Mouse (Mus musculus) limb, embryonic 10.5 days (tissue): Measurements from ENCODE around the gene Rab1b. TPM values are rescaled to one million over a fixed set of nuclear protein-coding genes. Genes with fewer than 3 reads are reported as not detected.
"Not testable (repeated sequence)": the region's sequence is repeated elsewhere in the genome, so short reads cannot be mapped to it uniquely, and the experiment has no call there.

ENCODE experiments used
- DNase-seq: peaks from one replicate; pipeline ENCODE4 v3.0.0-alpha.2; 2017; ENCODE audit warnings: low spot score
- H3K27ac ChIP-seq: fragments of 300-500 bp; sonication (generic); 2 replicates; pipeline ENCODE4 v1.5.1; 2016; ENCODE audit warnings: mild to moderate bottlenecking
- H3K27me3 ChIP-seq: fragments of 300-500 bp; sonication (generic); 2 replicates; pipeline ENCODE4 v1.6.1; 2016; ENCODE audit warnings: low read depth, mild to moderate bottlenecking; ENCODE audit not compliant: poor library complexity, severe bottlenecking
- H3K36me3 ChIP-seq: fragments of 300-500 bp; sonication (generic); 2 replicates; pipeline ENCODE4 v1.6.1; 2016; ENCODE audit warnings: mild to moderate bottlenecking, moderate library complexity
- H3K4me1 ChIP-seq: fragments of 300-500 bp; sonication (generic); 2 replicates; pipeline ENCODE4 v1.6.1; 2016
- H3K4me3 ChIP-seq: fragments of 300-500 bp; sonication (generic); 2 replicates; pipeline ENCODE4 v1.5.1; 2016; ENCODE audit warnings: mild to moderate bottlenecking, moderate library complexity
- H3K9me3 ChIP-seq: fragments of 300-500 bp; sonication (generic); replicated peaks from 2 replicates; pipeline ENCODE4 v1.6.1; 2016; ENCODE audit warnings: mild to moderate bottlenecking
- WGBS: fragments of 180-500 bp; shearing (Covaris S2); methylation state at CpG from one replicate; pipeline ENCODE4 v1.1.7; 2016; 5-methylcytosine and 5-hydroxymethylcytosine counted together
- polyA plus RNA-seq: library from polyadenylated mRNA; unstranded; fragments of >200 nt; fragmentation: Nextera tagmentation; extraction: Ambion mirVana; gene quantifications from 2 replicates; pipeline ENCODE4 v1.2.1, GENCODE M21; 2016

The Rab1b gene
- polyA plus RNA-seq, 1 experiment from 2014 or later: 296 TPM

GRCm38 (mm10) chr19:5094243-5094632, 12.6 kb downstream of the Rab1b start:
- Histone ChIP-seq H3K27me3 (peaks cover 8% of the 10 kb centered on the region; the same call in 1 of the 2 replicates), H3K4me3 (peak overlapping the region; percentile 26), H3K4me1 (peaks cover 60% of the 10 kb centered on the region), H3K9me3 (no peaks in the 10 kb centered on the region), H3K27ac (0 out of 2 replicates have a peak overlapping the region, but pooled peaks have one; percentile 15), H3K36me3 (peaks cover 43% of the 10 kb centered on the region)
- DNase-seq: peak; percentile 100
- 0% methylated on average over 21 of the region's 21 CpGs for WGBS

GRCm38 (mm10) chr19:5093481-5094242, 13.2 kb downstream of the Rab1b start:
- Histone ChIP-seq H3K36me3 (peaks cover 40% of the 10 kb centered on the region), H3K27me3 (peaks cover 8% of the 10 kb centered on the region; the same call in 1 of the 2 replicates), H3K9me3 (no peaks in the 10 kb centered on the region), H3K27ac (0 out of 2 replicates have a peak overlapping the region, but pooled peaks have one; percentile 15), H3K4me1 (peaks cover 60% of the 10 kb centered on the region), H3K4me3 (peak overlapping the region; percentile 26; the same call in 1 of the 2 replicates)
- DNase-seq: no peak
- 77% methylated on average over 12 of the region's 12 CpGs for WGBS

GRCm38 (mm10) chr19:5092083-5092482, 14.8 kb downstream of the Rab1b start:
- Histone ChIP-seq H3K4me1 (peaks cover 51% of the 10 kb centered on the region), H3K27ac (no peak overlapping the region), H3K36me3 (peaks cover 40% of the 10 kb centered on the region), H3K9me3 (no peaks in the 10 kb centered on the region), H3K27me3 (peaks cover 8% of the 10 kb centered on the region; the same call in 1 of the 2 replicates), H3K4me3 (no peak overlapping the region)
- no peak for DNase-seq
- WGBS: 93% methylated on average over 10 of the region's 10 CpGs

- Histone ChIP-seq H3K4me1 (peaks cover 36% of the 10 kb centered on the region), H3K27me3 (peaks cover 26% of the 10 kb centered on the region), H3K36me3 (peaks cover 40% of the 10 kb centered on the region), H3K4me3 (peak overlapping the region; percentile 85), H3K27ac (no peak overlapping the region), H3K9me3 (no peaks in the 10 kb centered on the region)
- DNase-seq: no peak
- 90% methylated on average over 4 of the region's 4 CpGs for WGBS
These were observed 17.5 kb downstream of the Rab1b start for GRCm38 (mm10) chr19:5089324-5089723.

- WGBS: under 1% methylated on average over 58 of the region's 58 CpGs
- H3K27ac ChIP-seq: peak within 1 kb of the TSS; percentile 83
These were observed 18.8 kb downstream of the Rab1b start, which contains the start of gene Yif1a for GRCm38 (mm10) chr19:5087884-5088728. Gene Yif1a, plus strand, starts transcription at chr19:5088538.

GRCm38 (mm10) chr19:5086533-5086932, 20.3 kb downstream of the Rab1b start:
- peaks cover 54% of the 10 kb centered on the region for H3K27me3 ChIP-seq
- not testable (repeated sequence) for H3K4me3 ChIP-seq
- WGBS: 55% methylated on average over 4 of the region's 4 CpGs

More at GRCm38 (mm10) chr19:5087884-5088728, 18.8 kb downstream of the Rab1b start, which contains the start of gene Yif1a:
- H3K36me3 ChIP-seq: peaks cover 31% of the 10 kb centered on the region
- H3K9me3 ChIP-seq: no peaks in the 10 kb centered on the region
- H3K27me3 ChIP-seq: peaks cover 39% of the 10 kb centered on the region
- peaks cover 27% of the 10 kb centered on the region for H3K4me1 ChIP-seq
- DNase-seq: peak; percentile 98
- peak within 1 kb of the TSS; percentile 85 for H3K4me3 ChIP-seq

GRCm38 (mm10) chr19:5085145-5085863, 21.6 kb downstream of the Rab1b start, which contains the start of gene Tmem151a:
Gene Tmem151a, minus strand, starts transcription at chr19:5085531.
- DNase-seq: no peak
- no peaks in the 10 kb centered on the region for H3K9me3 ChIP-seq
- peaks cover 67% of the 10 kb centered on the region for H3K27me3 ChIP-seq
- under 1% methylated on average over 68 of the region's 69 CpGs for WGBS
- H3K4me1 ChIP-seq: peaks cover 27% of the 10 kb centered on the region
- peaks cover 3% of the 10 kb centered on the region for H3K36me3 ChIP-seq
- H3K27ac ChIP-seq: peak within 1 kb of the TSS; percentile 27
- H3K4me3 ChIP-seq: peak within 1 kb of the TSS; percentile 56

More at GRCm38 (mm10) chr19:5086533-5086932, 20.3 kb downstream of the Rab1b start:
- Histone ChIP-seq H3K4me1 (peaks cover 27% of the 10 kb centered on the region), H3K36me3 (peaks cover 16% of the 10 kb centered on the region)
- H3K27ac ChIP-seq, DNase-seq, H3K9me3 ChIP-seq: not testable (repeated sequence)

GRCm38 (mm10) chr19:5084834-5085144, 22.1 kb downstream of the Rab1b start:
- WGBS: 4% methylated on average over 15 of the region's 15 CpGs
- H3K27me3 ChIP-seq: peaks cover 72% of the 10 kb centered on the region
- no peak for DNase-seq
- no peaks in the 10 kb centered on the region for H3K9me3 ChIP-seq
- H3K4me1 ChIP-seq: peaks cover 27% of the 10 kb centered on the region
- peak overlapping the region; percentile 56 for H3K4me3 ChIP-seq
- peaks cover under 1% of the 10 kb centered on the region; the same call in 1 of the 2 replicates for H3K36me3 ChIP-seq
- H3K27ac ChIP-seq: 0 out of 2 replicates have a peak overlapping the region, but pooled peaks have one; percentile 27

GRCm38 (mm10) chr19:5083961-5084833, 22.7 kb downstream of the Rab1b start:
- WGBS: 73% methylated on average over 3 of the region's 3 CpGs

GRCm38 (mm10) chr19:5082596-5082995, 24.3 kb downstream of the Rab1b start:
- peaks cover 73% of the 10 kb centered on the region for H3K27me3 ChIP-seq
- 71% methylated on average over 24 of the region's 24 CpGs for WGBS
- no peaks in the 10 kb centered on the region for H3K9me3 ChIP-seq
- no peak overlapping the region for H3K27ac ChIP-seq
- no peak overlapping the region for H3K4me3 ChIP-seq
- H3K36me3 ChIP-seq: no peaks in the 10 kb centered on the region
- DNase-seq: no peak
- H3K4me1 ChIP-seq: peaks cover 16% of the 10 kb centered on the region

More at GRCm38 (mm10) chr19:5083961-5084833, 22.7 kb downstream of the Rab1b start:
- Histone ChIP-seq H3K4me1 (peaks cover 24% of the 10 kb centered on the region), H3K36me3 (no peaks in the 10 kb centered on the region), H3K27me3 (peaks cover 73% of the 10 kb centered on the region), H3K9me3 (no peaks in the 10 kb centered on the region), H3K4me3 (peak overlapping the region; percentile 56), H3K27ac (0 out of 2 replicates have a peak overlapping the region, but pooled peaks have one; percentile 27)
- DNase-seq: no peak

GRCm38 (mm10) chr19:5082005-5082404, 24.9 kb downstream of the Rab1b start:
- H3K4me1 ChIP-seq: peaks cover 12% of the 10 kb centered on the region
- H3K9me3 ChIP-seq: no peaks in the 10 kb centered on the region
- peaks cover 73% of the 10 kb centered on the region for H3K27me3 ChIP-seq
- no peak for DNase-seq
- no peak overlapping the region for H3K4me3 ChIP-seq
- no peak overlapping the region for H3K27ac ChIP-seq
- 63% methylated on average over 18 of the region's 18 CpGs for WGBS
- no peaks in the 10 kb centered on the region for H3K36me3 ChIP-seq
